Mouse (Mus musculus) kidney, embryonic 14.5 days (tissue): ENCODE measurements around the gene Zdhhc23. TPM values are rescaled to one million over a fixed set of nuclear protein-coding genes. Genes with fewer than 3 reads are reported as not detected.
A peak's percentile ranks its signal among the peaks of the same experiment; 100 is the strongest.

ENCODE experiments used
- ATAC-seq: fragments of 200-750 bp; cut with Nextera tagmentation; 2 replicates; pipeline ENCODE4 v1.8.0; 2017; ENCODE audit warnings: moderate number of reproducible peaks, mild to moderate bottlenecking, moderate TSS enrichment, moderate library complexity; ENCODE audit not compliant: low FRiP score, low TSS enrichment
- H3K27ac ChIP-seq: fragments of 300-500 bp; sonication (generic); 2 replicates; pipeline ENCODE4 v1.5.1; 2014; ENCODE audit warnings: low read depth, mild to moderate bottlenecking, low read length, moderate library complexity, mixed read lengths
- H3K27me3 ChIP-seq: fragments of 300-500 bp; sonication (generic); 2 replicates; pipeline ENCODE4 v1.6.1; 2014; ENCODE audit warnings: mild to moderate bottlenecking, low read length; ENCODE audit not compliant: control insufficient read depth, insufficient read depth
- H3K36me3 ChIP-seq: fragments of 300-500 bp; sonication (generic); 2 replicates; pipeline ENCODE4 v1.6.1; 2014; ENCODE audit warnings: low read length, mixed read lengths; ENCODE audit not compliant: control insufficient read depth, insufficient read depth
- H3K4me1 ChIP-seq: fragments of 300-500 bp; sonication (generic); 2 replicates; pipeline ENCODE4 v1.6.1; 2014; ENCODE audit warnings: low read length, mixed read lengths; ENCODE audit not compliant: control insufficient read depth, insufficient read depth
- H3K4me2 ChIP-seq: fragments of 300-500 bp; sonication (generic); replicated peaks from 2 replicates; pipeline ENCODE4 v1.6.1; 2014; ENCODE audit warnings: low read depth, mild to moderate bottlenecking, low read length
- H3K4me3 ChIP-seq: fragments of 300-500 bp; sonication (generic); 2 replicates; pipeline ENCODE4 v1.5.1; 2014; ENCODE audit warnings: mild to moderate bottlenecking, low read length
- H3K9ac ChIP-seq: fragments of 300-500 bp; sonication (generic); 2 replicates; pipeline ENCODE4 v1.6.1; 2014; ENCODE audit warnings: low read depth, mild to moderate bottlenecking, low read length, moderate library complexity
- H3K9me3 ChIP-seq: fragments of 300-500 bp; sonication (generic); 2 replicates; pipeline ENCODE4 v1.6.1; 2016; ENCODE audit warnings: low read length; ENCODE audit not compliant: control insufficient read depth
- WGBS: fragments of 180-500 bp; shearing (Covaris S2); extraction: QIAGEN DNeasy Blood & Tissue Kit; methylation state at CpG from one replicate; pipeline ENCODE4 v1.1.7; 2014; 5-methylcytosine and 5-hydroxymethylcytosine counted together
- polyA plus RNA-seq: library from polyadenylated mRNA; unstranded; fragments of >200 nt; fragmentation: Nextera tagmentation; extraction: Ambion mirVana; gene quantifications from 2 replicates; pipeline ENCODE4 v1.2.1, GENCODE M21; 2014

Zdhhc23 gene
- polyA plus RNA-seq, 1 experiment from 2014 or later: 1.6 TPM

DNA sequence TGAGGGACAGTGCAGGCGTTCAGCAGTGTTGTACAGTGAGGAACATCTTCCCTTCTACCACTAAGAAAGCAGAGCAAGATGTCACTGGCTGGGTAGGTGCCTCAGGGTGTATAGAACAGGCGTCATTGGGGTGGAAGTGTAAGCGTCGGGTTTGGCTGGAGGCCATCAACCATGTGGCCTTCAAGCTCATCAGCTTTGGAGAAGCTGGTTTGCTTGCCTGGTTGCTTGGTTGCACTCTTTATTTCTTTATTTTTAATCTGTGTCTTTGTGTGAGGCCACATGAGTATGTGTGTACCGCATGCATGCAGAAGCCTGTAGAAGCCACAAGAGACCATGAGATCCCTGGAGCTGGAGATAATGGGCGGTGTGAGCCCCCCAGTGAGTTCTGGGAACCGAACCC is 47.3 kb downstream of the Zdhhc23 start:
- Histone ChIP-seq H3K9me3 (no peaks in the 10 kb centered on the region), H3K4me2 (no peak overlapping the region), H3K36me3 (no peaks in the 10 kb centered on the region), H3K9ac (no peak overlapping the region), H3K27me3 (no peaks in the 10 kb centered on the region), H3K27ac (no peak overlapping the region), H3K4me1 (0 out of 2 replicates have a peak, but pooled peaks cover 6% of the 10 kb centered on the region), H3K4me3 (no peak overlapping the region)
- no peak for ATAC-seq
- 84% methylated on average over 7 of the region's 7 CpGs for WGBS

- ATAC-seq: peak; percentile 64; the same call in 1 of the 2 replicates
- Histone ChIP-seq H3K9me3 (no peaks in the 10 kb centered on the region), H3K9ac (no peak overlapping the region), H3K4me3 (no peak overlapping the region), H3K36me3 (no peaks in the 10 kb centered on the region), H3K4me2 (no peak overlapping the region), H3K27ac (no peak overlapping the region), H3K4me1 (0 out of 2 replicates have a peak, but pooled peaks cover 6% of the 10 kb centered on the region), H3K27me3 (no peaks in the 10 kb centered on the region)
- 33% methylated on average over 3 of the region's 3 CpGs for WGBS
Observed at GRCm38 (mm10) chr16:43931502-43931901, 48.1 kb downstream of the Zdhhc23 start.

DNA sequence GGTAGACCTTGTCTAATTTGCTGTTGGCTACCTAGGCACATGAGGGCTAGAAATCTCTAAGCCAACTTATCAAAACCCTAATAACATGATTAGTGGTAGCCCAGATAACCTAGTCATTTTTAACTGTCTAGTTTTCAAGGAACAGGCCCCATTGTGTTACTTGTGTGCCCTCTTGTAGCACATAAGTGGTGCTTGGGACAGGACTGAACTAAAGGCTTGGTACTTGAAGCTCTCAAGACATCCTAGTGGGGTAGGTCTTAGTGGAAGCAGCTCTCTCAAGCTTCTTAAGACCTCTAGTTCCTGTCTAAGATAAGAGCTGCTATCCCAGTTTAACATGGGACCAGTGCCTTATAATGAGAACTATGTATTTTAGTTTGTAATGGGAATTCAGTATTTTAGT is 49.0 kb downstream of the Zdhhc23 start:
- no peak overlapping the region for H3K9ac ChIP-seq
- no peak for ATAC-seq
- H3K36me3 ChIP-seq: no peaks in the 10 kb centered on the region
- no peaks in the 10 kb centered on the region for H3K9me3 ChIP-seq
- no peak overlapping the region for H3K4me2 ChIP-seq
- 0 out of 2 replicates have a peak, but pooled peaks cover 6% of the 10 kb centered on the region for H3K4me1 ChIP-seq
- no peak overlapping the region for H3K27ac ChIP-seq
- H3K27me3 ChIP-seq: no peaks in the 10 kb centered on the region
- H3K4me3 ChIP-seq: no peak overlapping the region

- Histone ChIP-seq H3K36me3 (no peaks in the 10 kb centered on the region), H3K4me2 (no peak within 1 kb of the TSS), H3K27me3 (no peaks in the 10 kb centered on the region), H3K9me3 (no peaks in the 10 kb centered on the region), H3K27ac (no peak within 1 kb of the TSS; the same call in 1 of the 2 replicates), H3K4me1 (0 out of 2 replicates have a peak, but pooled peaks cover 4% of the 10 kb centered on the region), H3K9ac (no peak within 1 kb of the TSS), H3K4me3 (no peak within 1 kb of the TSS)
- WGBS: 66% methylated on average over 6 of the region's 6 CpGs
- ATAC-seq: no peak
Observed at GRCm38 (mm10) chr16:43926341-43926859, 53.2 kb downstream of the Zdhhc23 start, which contains the start of gene Qtrt2. Qtrt2 (minus strand) TSS chr16:43926809.

GRCm38 (mm10) chr16:43925846-43926245 is 53.7 kb downstream of the Zdhhc23 start:
- no peak overlapping the region for H3K9ac ChIP-seq
- H3K27ac ChIP-seq: no peak overlapping the region; the same call in 1 of the 2 replicates
- no peaks in the 10 kb centered on the region for H3K27me3 ChIP-seq
- H3K4me3 ChIP-seq: no peak overlapping the region
- WGBS: 92% methylated on average over 1 of the region's 1 CpGs
- H3K4me2 ChIP-seq: no peak overlapping the region
- H3K4me1 ChIP-seq: no peaks in the 10 kb centered on the region
- ATAC-seq: no peak
- H3K36me3 ChIP-seq: no peaks in the 10 kb centered on the region
- no peaks in the 10 kb centered on the region for H3K9me3 ChIP-seq

DNA sequence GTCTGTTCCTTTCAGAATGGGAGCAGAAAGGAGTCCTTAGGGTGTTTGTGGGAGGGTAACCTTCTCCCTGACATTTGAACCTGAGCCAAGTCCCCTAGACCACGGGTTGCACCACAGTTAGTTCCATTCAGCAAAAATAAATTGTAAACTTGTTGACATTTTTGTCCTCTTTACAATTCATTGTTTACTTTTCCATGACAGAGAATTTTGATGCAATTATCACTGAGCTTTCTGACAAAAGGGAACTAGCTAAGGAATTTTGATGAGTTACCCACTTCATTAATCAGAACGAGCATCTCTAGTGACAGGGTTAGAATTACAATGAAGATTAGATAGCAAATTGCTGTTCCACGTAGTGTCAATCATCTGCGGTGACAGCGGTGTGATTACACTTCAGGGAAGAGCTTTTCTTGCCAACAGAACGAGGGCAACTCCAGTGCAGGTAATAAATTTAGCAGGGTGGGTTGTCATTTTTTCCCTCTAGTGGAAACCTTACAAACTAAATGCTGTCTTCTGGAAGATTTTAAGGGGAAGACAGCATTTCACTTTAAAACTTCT is 54.5 kb downstream of the Zdhhc23 start:
- H3K9ac ChIP-seq: no peak overlapping the region
- whole genome bisulfite sequencing: 40% methylated on average over 6 of the region's 6 CpGs
- no peaks in the 10 kb centered on the region for H3K4me1 ChIP-seq

DNA sequence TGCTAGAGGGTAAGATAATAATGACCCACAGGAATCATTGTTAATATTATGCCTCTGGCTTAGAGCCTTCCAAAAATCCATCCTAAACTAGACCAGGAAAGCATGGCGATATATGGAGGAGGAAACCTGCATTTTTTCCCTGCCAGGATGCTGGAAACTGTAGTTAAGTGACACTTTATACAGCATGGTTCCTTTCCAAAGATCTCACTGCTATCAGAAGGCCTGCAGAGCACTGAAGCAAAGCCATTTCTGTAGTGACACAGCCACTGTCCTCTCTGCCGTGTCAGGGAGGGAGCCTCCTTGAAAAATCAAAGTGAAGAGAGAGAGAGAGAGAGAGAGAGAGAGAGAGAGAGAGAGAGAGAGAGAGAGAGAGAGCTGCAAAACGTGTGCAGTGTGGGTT is 57.0 kb downstream of the Zdhhc23 start:
- no peak overlapping the region for H3K9ac ChIP-seq
- H3K36me3 ChIP-seq: no peaks in the 10 kb centered on the region
- no peaks in the 10 kb centered on the region for H3K27me3 ChIP-seq
- H3K4me2 ChIP-seq: no peak overlapping the region
- H3K4me1 ChIP-seq: no peaks in the 10 kb centered on the region
- ATAC-seq: no peak
- no peak overlapping the region for H3K4me3 ChIP-seq
- H3K9me3 ChIP-seq: no peaks in the 10 kb centered on the region
- 48% methylated on average over 3 of the region's 3 CpGs for WGBS
- no peak overlapping the region for H3K27ac ChIP-seq

More for the DNA sequence above, 54.5 kb downstream of the Zdhhc23 start:
- Histone ChIP-seq H3K27ac (no peak overlapping the region), H3K27me3 (no peaks in the 10 kb centered on the region), H3K9me3 (no peaks in the 10 kb centered on the region), H3K4me2 (no peak overlapping the region), H3K36me3 (no peaks in the 10 kb centered on the region), H3K4me3 (no peak overlapping the region)
- ATAC-seq: no peak

DNA sequence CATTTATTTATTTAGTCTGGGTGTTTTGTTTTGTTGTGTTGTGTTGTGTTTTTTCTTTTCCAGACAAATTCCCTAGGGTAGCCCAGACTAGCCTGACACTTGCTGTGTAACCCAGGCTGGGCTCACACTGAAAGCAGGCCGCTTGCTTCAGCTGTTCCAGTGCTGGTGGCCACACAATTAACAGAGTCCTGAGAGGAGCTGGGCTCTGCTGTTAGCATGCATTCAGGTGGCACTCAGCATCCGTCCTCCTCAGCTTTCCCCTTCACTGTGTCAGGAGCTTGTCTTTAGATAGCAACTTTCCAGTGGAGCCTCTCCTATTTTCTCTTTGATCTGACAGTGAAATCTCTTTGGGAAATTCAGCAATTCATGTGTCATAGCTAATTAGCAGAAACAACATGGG is 57.6 kb downstream of the Zdhhc23 start:
- H3K9ac ChIP-seq: no peak overlapping the region
- no peak for ATAC-seq
- H3K27ac ChIP-seq: no peak overlapping the region
- WGBS: 83% methylated on average over 2 of the region's 2 CpGs
- H3K4me2 ChIP-seq: no peak overlapping the region
- no peak overlapping the region for H3K4me3 ChIP-seq
- H3K27me3 ChIP-seq: no peaks in the 10 kb centered on the region
- no peaks in the 10 kb centered on the region for H3K36me3 ChIP-seq
- no peaks in the 10 kb centered on the region for H3K4me1 ChIP-seq
- no peaks in the 10 kb centered on the region for H3K9me3 ChIP-seq

GRCm38 (mm10) chr16:43918867-43919266 is 60.7 kb downstream of the Zdhhc23 start:
- ATAC-seq: no peak
- 90% methylated on average over 3 of the region's 3 CpGs for WGBS
- Histone ChIP-seq H3K27me3 (no peaks in the 10 kb centered on the region), H3K27ac (no peak overlapping the region), H3K36me3 (no peaks in the 10 kb centered on the region), H3K4me2 (no peak overlapping the region), H3K9me3 (no peaks in the 10 kb centered on the region), H3K4me1 (no peaks in the 10 kb centered on the region), H3K4me3 (no peak overlapping the region), H3K9ac (no peak overlapping the region)
